ENCODE assay signal across 8 mouse cellular contexts in genomic region chr11:119091598-119091991, GRCm38 (mm10). TPM values are rescaled to one million over a fixed set of nuclear protein-coding genes. Genes with fewer than 3 reads are reported as not detected.
DNase-seq lines count a peak whose midpoint lies in the region; ATAC-seq and TF ChIP-seq lines count a peak whose summit lies in the region.

No protein-coding gene starts in this region.

- DNase-seq in adrenal gland, adult (ENCODE audit: inconsistent age in 2 of 2, low spot score in 1 of 2), result peak; percentile 80 to 86
- no peak for DNase-seq in adrenal gland, postnatal 4 days (ENCODE audit: low spot score in 2 of 2)
- peak; percentile 79 for DNase-seq in adrenal gland, postnatal 10 days
- peak; percentile 86 for DNase-seq in hindbrain, embryonic 11.5 days (ENCODE audit: low spot score)
- DNase-seq in stomach, postnatal 0 days (ENCODE audit: low spot score), result peak; percentile 74

- H3K4me3 ChIP-seq in embryonic fibroblast, embryonic 13.5 days (ENCODE audit: insufficient read depth, low read length), result no peak overlapping the region
- H3K4me3 ChIP-seq in hindbrain, embryonic 11.5 days (ENCODE audit: low read depth, low read length), result no peak overlapping the region; the same call in 1 of the 2 replicates
- H3K4me3 ChIP-seq in limb, embryonic 13.5 days, result peak overlapping the region; percentile 57; the same call in 1 of the 2 replicates
- no peak overlapping the region for H3K4me3 ChIP-seq in midbrain, embryonic 13.5 days (replicated peaks)
- H3K4me3 ChIP-seq in stomach, postnatal 0 days (ENCODE audit: low read depth, low read length), result no peak overlapping the region

- peak; percentile 63 for TF ChIP-seq CTCF in embryonic fibroblast, embryonic 13.5 days (IDR thresholded peaks at IDR 0.05; ENCODE audit: borderline replicate concordance, insufficient read depth, low read length)
- peak; percentile 88 for TF ChIP-seq CTCF in stomach, postnatal 0 days (IDR thresholded peaks at IDR 0.05; ENCODE audit: low read depth)

- peak overlapping the region; percentile 79 for H3K4me2 ChIP-seq in hindbrain, embryonic 11.5 days (replicated peaks; ENCODE audit: low read depth, low read length)
- peak overlapping the region; percentile 92 for H3K4me2 ChIP-seq in limb, embryonic 13.5 days (replicated peaks)
- H3K4me2 ChIP-seq in midbrain, embryonic 13.5 days (replicated peaks), result peak overlapping the region; percentile 90
- H3K4me2 ChIP-seq in stomach, postnatal 0 days (replicated peaks; ENCODE audit: low read depth), result peak overlapping the region; percentile 99

- no peak for TF ChIP-seq EP300 in stomach, postnatal 0 days (optimal IDR thresholded peaks at IDR 0.05)

- peaks cover 2% of the 10 kb centered on the region for H3K4me1 ChIP-seq in embryonic fibroblast, embryonic 13.5 days (ENCODE audit: control insufficient read depth, insufficient read depth, low read length)
- peaks cover 11% of the 10 kb centered on the region for H3K4me1 ChIP-seq in hindbrain, embryonic 11.5 days (replicated peaks; ENCODE audit: control insufficient read depth, insufficient read depth, low read length)
- peaks cover 48% of the 10 kb centered on the region for H3K4me1 ChIP-seq in limb, embryonic 13.5 days
- peaks cover 54% of the 10 kb centered on the region for H3K4me1 ChIP-seq in midbrain, embryonic 13.5 days (replicated peaks)
- peaks cover 11% of the 10 kb centered on the region for H3K4me1 ChIP-seq in stomach, postnatal 0 days (replicated peaks; ENCODE audit: control insufficient read depth, insufficient read depth)

- 3% methylated on average over 8 of the region's 8 CpGs for WGBS in hindbrain, embryonic 11.5 days
- 4% methylated on average over 8 of the region's 8 CpGs for WGBS in limb, embryonic 13.5 days
- 2% methylated on average over 8 of the region's 8 CpGs for WGBS in midbrain, embryonic 13.5 days
- WGBS in stomach, postnatal 0 days, result 14% methylated on average over 8 of the region's 8 CpGs

- H3K27ac ChIP-seq in embryonic fibroblast, embryonic 13.5 days (ENCODE audit: insufficient read depth, low read length), result no peak overlapping the region
- no peak overlapping the region for H3K27ac ChIP-seq in hindbrain, embryonic 11.5 days (ENCODE audit: low read depth, low read length)
- H3K27ac ChIP-seq in limb, embryonic 13.5 days, result no peak overlapping the region
- no peak overlapping the region for H3K27ac ChIP-seq in midbrain, embryonic 13.5 days
- H3K27ac ChIP-seq in stomach, postnatal 0 days (replicated peaks), result no peak overlapping the region; the same call in 1 of the 2 replicates

- TF ChIP-seq POLR2A in embryonic fibroblast, embryonic 13.5 days (IDR thresholded peaks at IDR 0.05; ENCODE audit: low read depth, low read length), result no peak

- peaks cover 48% of the 10 kb centered on the region for H3K27me3 ChIP-seq in hindbrain, embryonic 11.5 days (ENCODE audit: control insufficient read depth, insufficient read depth, low read length)
- peaks cover 51% of the 10 kb centered on the region for H3K27me3 ChIP-seq in limb, embryonic 13.5 days
- peaks cover 54% of the 10 kb centered on the region for H3K27me3 ChIP-seq in midbrain, embryonic 13.5 days
- no peaks in the 10 kb centered on the region; the same call in 1 of the 2 replicates for H3K27me3 ChIP-seq in stomach, postnatal 0 days (ENCODE audit: control insufficient read depth, insufficient read depth, low read length)

- no peak overlapping the region for H3K9ac ChIP-seq in hindbrain, embryonic 11.5 days (ENCODE audit: low read depth, low read length)
- H3K9ac ChIP-seq in limb, embryonic 13.5 days, result peak overlapping the region; percentile 70; the same call in 1 of the 2 replicates
- H3K9ac ChIP-seq in midbrain, embryonic 13.5 days (replicated peaks), result no peak overlapping the region
- no peak overlapping the region for H3K9ac ChIP-seq in stomach, postnatal 0 days (ENCODE audit: low read length)

- ATAC-seq in hindbrain, embryonic 11.5 days (ENCODE audit: low FRiP score), result peak; percentile 44; the same call in 1 of the 2 replicates
- peak; percentile 16; the same call in 1 of the 2 replicates for ATAC-seq in limb, embryonic 13.5 days (ENCODE audit: low FRiP score, low read depth)
- ATAC-seq in midbrain, embryonic 13.5 days, result 0 out of 2 replicates have a peak, but pooled peaks have one; percentile 7
- peak; percentile 56 for ATAC-seq in stomach, postnatal 0 days (ENCODE audit: low FRiP score, low TSS enrichment)

- H3K9me3 ChIP-seq in hindbrain, embryonic 11.5 days (ENCODE audit: control insufficient read depth, low read length), result no peaks in the 10 kb centered on the region
- no peaks in the 10 kb centered on the region for H3K9me3 ChIP-seq in limb, embryonic 13.5 days
- H3K9me3 ChIP-seq in midbrain, embryonic 13.5 days, result no peaks in the 10 kb centered on the region
- H3K9me3 ChIP-seq in stomach, postnatal 0 days (ENCODE audit: control insufficient read depth, low read length), result no peaks in the 10 kb centered on the region

- H3K36me3 ChIP-seq in hindbrain, embryonic 11.5 days (ENCODE audit: control insufficient read depth, insufficient read depth, low read length), result no peaks in the 10 kb centered on the region
- no peaks in the 10 kb centered on the region for H3K36me3 ChIP-seq in limb, embryonic 13.5 days
- H3K36me3 ChIP-seq in midbrain, embryonic 13.5 days, result no peaks in the 10 kb centered on the region
- no peaks in the 10 kb centered on the region for H3K36me3 ChIP-seq in stomach, postnatal 0 days (ENCODE audit: control insufficient read depth, insufficient read depth, low read length)

RNA-seq across cellular contexts. Expression of gene Cbx4, which starts 5.6 kb away (rescaled TPM):
- total RNA-seq in adrenal gland, postnatal 4 days (2021), result 10 to 100 TPM; 69.7 to 76.8 TPM
- 100 to 1,000 TPM in 1 of 2 experiments, 10 to 100 TPM in 1; 52.0 to 133 TPM for total RNA-seq in adrenal gland, postnatal 10 days (2021)
- polyA plus RNA-seq in embryonic fibroblast, embryonic 13.5 days (2011; ENCODE audit: insufficient read length, low read depth, missing spikeins), result 11.2 and 11.8 TPM in 2 replicates
- 5.4 and 7.1 TPM in 2 replicates for polyA plus RNA-seq in hindbrain, embryonic 11.5 days (2014; fragmentation: Nextera tagmentation; extraction: Ambion mirVana)
- 10.7 and 11.3 TPM in 2 replicates for polyA plus RNA-seq in limb, embryonic 13.5 days (2015; fragmentation: Nextera tagmentation; extraction: Ambion mirVana)
- 14.1 and 16.3 TPM in 2 replicates for polyA plus RNA-seq in midbrain, embryonic 13.5 days (2015; fragmentation: Nextera tagmentation; extraction: Ambion mirVana)
- polyA plus RNA-seq in stomach, postnatal 0 days (2015; fragmentation: Nextera tagmentation; extraction: Ambion mirVana), result 9.6 and 11.2 TPM in 2 replicates

RNA-seq across cellular contexts. Expression of gene Cbx8, which starts 50.8 kb away (rescaled TPM):
- total RNA-seq in adrenal gland, postnatal 4 days (2021), result 10 to 100 TPM; 10.8 to 15.5 TPM
- 10 to 100 TPM in 1 of 2 experiments, 1 to 10 TPM in 1; 8.8 to 12.3 TPM for total RNA-seq in adrenal gland, postnatal 10 days (2021)
- 3.9 and 4.2 TPM in 2 replicates for polyA plus RNA-seq in embryonic fibroblast, embryonic 13.5 days (2011; ENCODE audit: insufficient read length, low read depth, missing spikeins)
- polyA plus RNA-seq in hindbrain, embryonic 11.5 days (2014; fragmentation: Nextera tagmentation; extraction: Ambion mirVana), result 9.1 and 9.3 TPM in 2 replicates
- polyA plus RNA-seq in limb, embryonic 13.5 days (2015; fragmentation: Nextera tagmentation; extraction: Ambion mirVana), result 9.4 and 10.6 TPM in 2 replicates
- polyA plus RNA-seq in midbrain, embryonic 13.5 days (2015; fragmentation: Nextera tagmentation; extraction: Ambion mirVana), result 9.8 and 15.2 TPM in 2 replicates
- polyA plus RNA-seq in stomach, postnatal 0 days (2015; fragmentation: Nextera tagmentation; extraction: Ambion mirVana), result 4.6 and 5.1 TPM in 2 replicates

Comparison
In these comparisons a context has a peak if more than half of its experiments do, and no peak if none do; other contexts are left out.
1. DNase-seq: peak in adrenal gland, adult (2 of 2), adrenal gland, postnatal 10 days (single experiment), hindbrain, embryonic 11.5 days (single experiment) and stomach, postnatal 0 days (single experiment); none in adrenal gland, postnatal 4 days (0 of 2).
2. Peak in every context shown above with its lines, with median percentiles within 50 percentile points of each other: ATAC-seq and H3K4me2 ChIP-seq.